Mouse (Mus musculus) kidney, adult 8-10 months (tissue): ENCODE results near the gene Casz1.
A peak's percentile ranks its signal among the peaks of the same experiment; 100 is the strongest.

Experiments used
- DNase-seq, 2 experiments: peaks; one replicate each; pipeline ENCODE4 v3.0.0; 2022

Casz1 gene

DNA sequence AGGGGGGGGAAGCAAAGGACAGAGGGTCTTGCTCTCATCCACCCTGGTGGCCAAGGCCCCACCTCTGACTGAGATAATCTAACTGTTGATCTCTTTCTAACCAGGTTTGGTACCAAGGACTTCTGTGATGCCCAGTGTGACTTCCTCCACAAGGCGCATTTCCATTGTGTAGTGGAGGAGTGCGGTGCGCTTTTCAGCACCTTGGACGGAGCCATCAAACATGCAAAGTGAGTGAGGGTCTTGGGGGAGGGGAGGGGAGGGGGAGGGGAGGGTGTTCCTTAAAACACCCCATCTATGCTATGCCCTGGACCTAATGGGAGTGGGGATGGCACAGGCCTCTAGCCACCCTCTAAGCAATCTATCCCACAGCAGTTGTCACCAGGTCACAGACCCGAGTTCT lies 138.9 kb downstream of the Casz1 start:
- no peak for DNase-seq

DNA sequence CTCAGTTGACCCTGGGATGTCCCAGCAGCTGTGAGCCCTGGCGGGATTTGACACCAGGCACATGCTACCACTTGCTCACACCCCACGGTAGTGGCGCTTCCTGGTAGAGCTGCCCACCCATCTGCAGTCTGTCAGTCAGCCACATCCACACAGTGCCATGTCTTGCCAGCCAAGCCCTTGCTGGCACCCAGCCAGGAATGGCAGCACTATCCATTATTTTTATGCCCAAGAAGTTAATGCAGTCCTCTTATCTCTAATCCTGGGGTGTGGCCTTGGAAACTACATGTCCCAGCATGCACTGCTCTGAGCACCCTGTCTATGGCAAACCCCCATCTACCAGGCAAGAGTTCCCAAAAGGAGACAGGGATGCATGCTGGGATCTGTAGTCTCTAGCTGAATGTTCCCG lies 141.2 kb downstream of the Casz1 start:
- DNase-seq, result no peak

- DNase-seq, result no peak
These were observed 141.8 kb downstream of the Casz1 start for GRCm38 (mm10) chr4:148946071-148946470.

DNA sequence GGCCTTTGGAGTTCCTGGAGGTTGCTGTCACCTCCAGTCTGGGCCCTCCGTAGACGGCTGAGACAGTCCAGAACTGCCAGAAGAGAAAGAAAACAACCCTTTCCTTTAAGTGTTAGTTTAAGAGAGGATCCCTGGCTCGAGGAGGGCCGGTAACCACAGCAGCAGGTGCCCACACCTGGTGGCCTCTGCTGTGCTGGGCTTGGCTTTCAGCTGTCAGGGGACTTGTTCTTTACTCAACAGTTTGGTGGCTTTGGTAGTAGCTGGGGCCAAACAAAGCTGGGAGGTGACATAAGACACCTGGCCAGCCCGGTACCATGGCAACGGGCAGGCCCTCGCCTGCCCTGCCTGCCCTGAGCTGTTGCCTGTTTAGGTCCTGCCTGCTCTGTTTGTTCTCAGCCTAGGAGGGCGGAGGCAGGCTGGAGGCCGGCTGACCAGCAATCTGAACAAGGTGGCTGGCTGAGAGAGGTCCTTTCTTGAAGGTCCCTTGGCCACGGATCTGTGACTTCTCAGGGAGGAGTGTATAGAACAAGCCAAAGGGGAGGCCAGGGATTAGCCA lies 143.7 kb downstream of the Casz1 start:
- DNase-seq, result peak; percentile 48 to 77

DNA sequence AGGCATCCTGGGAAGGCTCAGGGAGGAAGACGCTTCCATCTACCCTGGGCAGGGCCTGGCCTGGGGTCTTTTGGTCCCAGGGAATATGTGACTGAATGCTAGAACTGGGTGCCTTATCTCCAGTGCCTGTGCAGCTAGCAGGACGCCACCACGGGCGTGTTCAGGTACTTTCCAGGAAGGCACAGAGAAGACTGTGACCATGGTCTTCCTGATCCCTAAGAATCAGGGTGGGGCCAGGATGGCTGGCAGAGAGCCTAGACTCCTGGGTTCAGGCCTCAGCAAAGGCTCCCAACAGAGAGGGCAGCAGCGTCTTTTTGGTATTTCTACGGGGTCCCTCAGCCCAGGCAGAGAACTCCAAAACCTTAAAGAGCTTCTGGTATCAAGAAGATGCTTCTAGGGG lies 146.3 kb downstream of the Casz1 start:
- DNase-seq, result no peak

DNA sequence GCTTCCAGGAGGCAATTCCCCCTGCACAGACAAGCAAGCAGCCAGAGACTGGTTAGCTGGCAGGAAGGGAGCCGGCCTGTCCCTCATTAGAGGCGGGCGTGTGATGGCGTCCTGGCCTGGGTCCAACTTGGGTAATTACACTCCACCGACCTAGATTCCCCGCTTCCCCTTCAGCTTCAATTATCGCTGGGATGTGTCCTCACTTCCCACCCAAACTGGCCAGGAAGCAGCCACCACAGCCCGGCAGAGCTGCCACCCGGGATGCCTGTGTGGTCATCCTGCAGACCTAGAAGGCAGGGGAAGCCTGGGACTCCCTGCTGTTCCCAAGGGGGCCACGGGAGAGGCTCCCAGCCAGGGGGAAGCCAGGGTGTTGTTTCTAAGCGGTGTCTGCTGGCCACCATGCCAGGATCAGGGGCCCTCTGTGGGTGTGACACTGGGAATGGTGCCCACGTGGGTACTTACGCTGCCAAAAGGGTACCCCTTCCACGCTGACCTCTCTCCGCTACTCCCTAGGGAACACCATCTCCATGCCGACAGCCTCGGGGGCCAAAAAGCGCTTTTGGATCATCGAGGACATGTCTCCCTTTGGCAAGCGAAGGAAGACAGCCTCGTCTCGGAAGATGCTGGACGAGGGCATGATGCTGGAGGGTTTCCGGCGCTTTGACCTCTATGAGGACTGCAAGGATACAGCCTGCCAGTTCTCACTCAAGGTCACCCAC lies 146.9 kb downstream of the Casz1 start:
- DNase-seq, result no peak

DNA sequence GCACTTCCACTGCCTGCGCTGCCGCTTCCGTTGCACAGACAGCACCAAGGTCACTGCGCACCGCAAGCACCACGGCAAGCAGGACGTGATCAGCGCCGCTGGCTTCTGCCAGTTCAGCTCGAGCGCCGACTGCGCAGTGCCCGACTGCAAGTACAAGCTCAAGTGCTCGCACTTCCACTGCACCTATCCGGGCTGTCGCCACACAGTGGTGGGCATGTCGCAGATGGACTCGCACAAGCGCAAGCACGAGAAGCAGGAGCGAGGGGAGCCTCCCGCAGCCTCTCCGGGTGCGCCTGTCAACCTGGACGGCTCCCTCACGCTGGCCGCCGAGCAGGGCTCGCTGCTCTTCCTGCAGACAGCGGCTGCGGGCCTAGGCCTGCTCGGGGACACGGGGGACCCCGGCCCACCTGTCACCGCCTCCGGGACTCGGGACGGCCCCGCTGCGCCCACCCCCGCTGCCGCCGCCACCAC lies 147.6 kb downstream of the Casz1 start:
- no peak for DNase-seq

- no peak for DNase-seq
These were observed 148.3 kb downstream of the Casz1 start for GRCm38 (mm10) chr4:148952328-148953222.

GRCm38 (mm10) chr4:148955131-148955813 lies 151.0 kb downstream of the Casz1 start:
- DNase-seq, result peak; percentile 76 to 80

GRCm38 (mm10) chr4:148960011-148960410 lies 155.8 kb downstream of the Casz1 start:
- peak; percentile 53 to 74 for DNase-seq

- DNase-seq, result peak; percentile 38 to 59
These were observed 156.9 kb downstream of the Casz1 start for GRCm38 (mm10) chr4:148961081-148961480.

DNA sequence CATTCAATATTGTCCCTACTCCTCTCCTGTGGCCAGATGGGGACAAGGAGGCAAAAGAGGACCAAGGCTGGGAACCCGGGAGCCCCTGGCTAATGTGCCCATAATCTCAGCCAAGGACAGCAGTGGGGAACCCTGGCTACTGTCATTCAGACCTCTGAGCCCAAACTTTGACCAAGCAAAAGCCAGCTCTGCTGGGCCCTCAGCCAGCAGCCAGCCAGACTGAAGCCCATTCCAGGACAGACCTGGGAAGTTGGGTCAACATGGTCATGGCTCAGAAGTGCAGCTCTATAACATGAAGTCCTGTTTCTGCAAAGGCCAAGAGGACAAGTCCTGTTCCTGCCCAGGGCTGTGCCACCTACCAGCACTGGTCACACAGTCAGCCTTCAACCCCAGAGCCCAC lies 157.9 kb downstream of the Casz1 start:
- DNase-seq, result peak; percentile 46 to 61

- DNase-seq, result no peak
These were observed 160.5 kb downstream of the Casz1 start for GRCm38 (mm10) chr4:148964541-148965310.

- DNase-seq, result no peak
These were observed 161.9 kb downstream of the Casz1 start for GRCm38 (mm10) chr4:148966132-148966531.

DNA sequence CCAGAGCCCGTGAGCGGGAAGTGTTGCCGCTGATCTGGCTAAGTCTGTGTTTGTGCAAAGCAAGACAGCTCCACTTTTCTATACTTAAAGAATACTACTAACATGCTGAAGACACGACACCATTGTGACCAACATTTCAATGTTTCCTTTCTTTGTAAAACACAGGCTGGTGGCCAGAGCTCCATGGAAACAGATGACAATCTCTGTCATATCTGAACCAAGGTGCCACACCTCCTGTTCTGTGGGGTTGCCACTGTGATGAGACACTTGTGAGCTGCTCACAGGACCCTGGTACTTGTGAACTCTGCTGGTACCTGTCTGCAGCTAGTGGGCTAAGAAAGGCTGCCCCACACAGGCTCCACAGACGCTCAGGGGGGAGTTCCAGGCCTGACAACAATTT lies 164.6 kb downstream of the Casz1 start:
- DNase-seq, result no peak

GRCm38 (mm10) chr4:148969610-148970009 lies 165.4 kb downstream of the Casz1 start:
- peak; percentile 59 to 65 for DNase-seq

DNA sequence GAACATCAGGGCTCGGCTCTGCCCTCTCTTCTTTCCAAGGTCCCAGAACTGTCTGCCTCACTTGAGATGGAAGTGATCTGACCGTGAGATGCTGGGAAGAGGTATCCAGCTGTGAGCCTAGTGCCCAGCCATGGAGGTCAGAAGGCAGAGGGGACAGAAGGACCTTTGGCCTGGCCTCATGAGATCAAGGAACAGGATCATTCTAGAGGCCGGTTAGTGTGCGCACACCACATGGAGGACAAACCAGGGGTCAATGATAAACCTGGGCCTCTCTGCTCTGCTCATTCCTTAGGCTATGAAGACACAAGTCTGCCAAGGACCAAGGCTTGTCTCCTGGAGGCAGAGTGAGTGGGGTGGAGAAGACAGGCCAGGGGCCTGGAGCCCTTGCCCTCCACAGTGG lies 166.5 kb downstream of the Casz1 start:
- peak in 1 of 2 experiments; percentile 34 for DNase-seq

DNA sequence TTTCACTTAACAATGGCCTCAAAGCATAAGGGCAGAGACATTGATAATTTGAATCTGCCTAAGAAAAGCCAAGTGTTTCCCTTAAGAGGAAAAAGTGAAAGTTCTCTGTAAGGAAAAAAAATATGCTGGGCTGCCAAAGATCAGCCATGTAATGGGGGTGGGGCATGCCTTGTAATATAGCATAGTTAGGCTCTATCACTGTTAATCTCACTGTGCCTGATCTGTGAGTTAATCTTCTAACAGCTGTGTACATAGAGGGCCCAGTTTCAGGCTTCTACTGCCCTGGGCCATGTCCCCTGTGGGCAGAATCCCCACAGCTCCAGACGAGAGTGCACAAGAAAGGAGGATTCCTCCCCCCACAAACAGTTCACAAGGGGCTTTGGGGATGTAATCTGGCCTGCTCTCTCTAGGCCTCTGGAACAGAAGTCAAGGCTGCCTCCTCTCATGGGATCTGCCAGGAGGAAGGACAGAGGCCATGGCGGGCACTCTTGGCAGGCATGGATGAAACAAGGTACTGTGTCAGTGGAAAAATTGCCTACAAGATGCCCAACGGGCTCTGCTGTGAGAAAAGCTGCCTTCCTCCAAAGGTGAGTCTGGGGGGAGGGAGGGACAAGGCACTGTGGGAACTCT lies 167.5 kb downstream of the Casz1 start:
- no peak for DNase-seq

GRCm38 (mm10) chr4:148972707-148973106 lies 168.5 kb downstream of the Casz1 start:
- DNase-seq, result no peak

- no peak for DNase-seq
These were observed 169.2 kb downstream of the Casz1 start for GRCm38 (mm10) chr4:148973387-148973786.

DNA sequence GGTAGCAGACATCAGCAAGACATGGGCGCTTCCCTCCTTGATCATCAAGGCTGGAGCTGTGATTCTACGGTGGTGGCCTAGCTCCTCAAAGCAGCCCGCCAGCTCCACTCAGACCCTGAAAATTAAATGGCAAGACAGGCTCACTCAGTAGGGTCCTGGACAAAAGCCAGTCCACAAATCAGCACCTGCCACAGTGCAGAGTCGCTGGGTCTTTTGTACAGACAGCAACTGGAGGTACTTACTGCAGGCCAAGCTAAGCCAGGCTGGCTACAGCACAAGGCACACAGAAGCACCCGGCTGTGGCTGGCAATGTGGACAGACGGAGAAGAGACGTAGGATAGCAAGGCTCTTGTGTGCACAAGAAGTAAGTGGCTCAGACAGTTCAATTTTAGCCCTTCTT lies 170.6 kb downstream of the Casz1 start:
- no peak for DNase-seq
